Comparison of ENCODE assay signal across 8 mouse cellular contexts in the genomic region with DNA sequence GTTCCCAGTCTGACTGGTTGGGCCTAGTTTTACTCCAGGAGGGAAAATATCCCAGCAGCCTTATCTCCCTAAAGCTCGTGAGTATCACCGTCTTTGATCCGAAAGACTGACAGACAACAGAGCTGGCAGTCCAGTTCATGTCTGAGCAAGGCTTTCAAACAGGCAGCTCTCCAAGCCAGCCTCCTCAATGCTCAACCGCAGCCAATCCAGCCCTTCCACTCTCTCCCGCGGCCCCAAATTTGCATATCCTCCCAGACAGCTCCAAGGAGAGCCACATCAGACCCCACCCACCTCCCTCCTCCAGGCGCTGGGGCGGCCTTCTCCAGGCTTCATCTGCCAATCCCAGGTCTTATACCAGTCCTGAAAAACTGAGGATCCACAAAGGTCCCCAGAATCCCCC. TPM values are rescaled to one million over a fixed set of nuclear protein-coding genes. Genes with fewer than 3 reads are reported as not detected.
A peak's percentile ranks its signal among the peaks of the same experiment; 100 is the strongest.
DNase-seq lines count a peak whose midpoint lies in the region; ATAC-seq and TF ChIP-seq lines count a peak whose summit lies in the region.

No protein-coding gene starts in this region.

- H3K27ac ChIP-seq in forebrain, embryonic 13.5 days = no peak overlapping the region
- peak overlapping the region in 1 of 2 experiments; percentile 35; a peak in 2 of 4 replicates for H3K27ac ChIP-seq in heart, embryonic 14.5 days (replicated peaks in 1 of 2; ENCODE audit: control insufficient read depth in 1 of 2, insufficient read depth in 1 of 2, low read depth in 2 of 2, low read length in 2 of 2)
- H3K27ac ChIP-seq in kidney, embryonic 16.5 days (ENCODE audit: low read length) = peak overlapping the region; percentile 47; the same call in 1 of the 2 replicates
- H3K27ac ChIP-seq in liver, embryonic 11.5 days (ENCODE audit: low read depth, low read length) = no peak overlapping the region

- H3K4me3 ChIP-seq in forebrain, embryonic 13.5 days = no peak overlapping the region
- H3K4me3 ChIP-seq in heart, embryonic 14.5 days (ENCODE audit: control insufficient read depth in 1 of 2, insufficient read depth in 1 of 2, low read depth in 1 of 2, low read length in 2 of 2) = peak overlapping the region; percentile 26 to 30
- H3K4me3 ChIP-seq in kidney, embryonic 16.5 days (ENCODE audit: low read length) = peak overlapping the region; percentile 26
- H3K4me3 ChIP-seq in liver, embryonic 11.5 days (ENCODE audit: low read depth, low read length) = no peak overlapping the region
- no peak overlapping the region for H3K4me3 ChIP-seq in myocyte

- H3K79me2 ChIP-seq in myocyte (ENCODE audit: control insufficient read depth, insufficient read depth) = no peaks in the 10 kb centered on the region

- H3K9ac ChIP-seq in forebrain, embryonic 13.5 days = 0 out of 2 replicates have a peak overlapping the region, but pooled peaks have one; percentile 28
- peak overlapping the region; percentile 64 for H3K9ac ChIP-seq in heart, embryonic 14.5 days (ENCODE audit: low read length)
- H3K9ac ChIP-seq in kidney, embryonic 16.5 days (replicated peaks; ENCODE audit: low read length) = 0 out of 2 replicates have a peak overlapping the region, but pooled peaks have one; percentile 45
- H3K9ac ChIP-seq in liver, embryonic 11.5 days (ENCODE audit: low read depth, low read length) = no peak overlapping the region

- no peak for TF ChIP-seq POLR2A in myocyte (IDR thresholded peaks at IDR 0.05; ENCODE audit: insufficient read length, low read depth)

- H3K36me3 ChIP-seq in forebrain, embryonic 13.5 days (ENCODE audit: poor library complexity, severe bottlenecking) = no peaks in the 10 kb centered on the region
- H3K36me3 ChIP-seq in heart, embryonic 14.5 days (ENCODE audit: control insufficient read depth, insufficient read depth, low read length) = no peaks in the 10 kb centered on the region
- no peaks in the 10 kb centered on the region for H3K36me3 ChIP-seq in kidney, embryonic 16.5 days (ENCODE audit: insufficient read depth, low read length)
- no peaks in the 10 kb centered on the region for H3K36me3 ChIP-seq in liver, embryonic 11.5 days (ENCODE audit: control insufficient read depth, insufficient read depth, low read length)
- no peaks in the 10 kb centered on the region for H3K36me3 ChIP-seq in myocyte (ENCODE audit: control insufficient read depth, insufficient read depth)

- H3K27me3 ChIP-seq in forebrain, embryonic 13.5 days = no peaks in the 10 kb centered on the region
- H3K27me3 ChIP-seq in heart, embryonic 14.5 days (ENCODE audit: control insufficient read depth, insufficient read depth, low read length) = no peaks in the 10 kb centered on the region
- H3K27me3 ChIP-seq in kidney, embryonic 16.5 days (ENCODE audit: insufficient read depth, low read length) = no peaks in the 10 kb centered on the region
- H3K27me3 ChIP-seq in liver, embryonic 11.5 days (replicated peaks; ENCODE audit: control insufficient read depth, insufficient read depth, low read length) = no peaks in the 10 kb centered on the region
- H3K27me3 ChIP-seq in myocyte (ENCODE audit: control insufficient read depth, insufficient read depth, insufficient read length) = no peaks in the 10 kb centered on the region

- no peak overlapping the region for H3ac ChIP-seq in myocyte (ENCODE audit: control insufficient read depth, insufficient read length)

- H3K4me2 ChIP-seq in forebrain, embryonic 13.5 days = peak overlapping the region; percentile 44
- H3K4me2 ChIP-seq in heart, embryonic 14.5 days (ENCODE audit: low read length) = peak overlapping the region; percentile 69
- H3K4me2 ChIP-seq in kidney, embryonic 16.5 days (replicated peaks; ENCODE audit: low read depth, low read length) = peak overlapping the region; percentile 52
- H3K4me2 ChIP-seq in liver, embryonic 11.5 days = peak overlapping the region; percentile 49
- H3K4me2 ChIP-seq in myocyte (ENCODE audit: low read depth) = peak overlapping the region; percentile 71

- H3K4me1 ChIP-seq in forebrain, embryonic 13.5 days = peaks cover 12% of the 10 kb centered on the region
- H3K4me1 ChIP-seq in heart, embryonic 14.5 days (ENCODE audit: control insufficient read depth in 2 of 2, insufficient read depth in 2 of 2, low read length in 2 of 2) = peaks cover 7 to 21% of the 10 kb centered on the region in 2 experiments
- peaks cover 22% of the 10 kb centered on the region for H3K4me1 ChIP-seq in kidney, embryonic 16.5 days (ENCODE audit: insufficient read depth, low read length)
- peaks cover 7% of the 10 kb centered on the region; the same call in 1 of the 2 replicates for H3K4me1 ChIP-seq in liver, embryonic 11.5 days (replicated peaks; ENCODE audit: control insufficient read depth, insufficient read depth, low read length)

- H3K9me3 ChIP-seq in forebrain, embryonic 13.5 days (replicated peaks) = no peaks in the 10 kb centered on the region
- H3K9me3 ChIP-seq in heart, embryonic 14.5 days (ENCODE audit: control insufficient read depth, low read length) = no peaks in the 10 kb centered on the region
- no peaks in the 10 kb centered on the region for H3K9me3 ChIP-seq in kidney, embryonic 16.5 days (ENCODE audit: low read length)
- H3K9me3 ChIP-seq in liver, embryonic 11.5 days (ENCODE audit: control insufficient read depth, low read length) = no peaks in the 10 kb centered on the region

- WGBS in forebrain, embryonic 13.5 days = 1% methylated on average over 8 of the region's 8 CpGs
- 2% methylated on average over 8 of the region's 8 CpGs for WGBS in heart, embryonic 14.5 days
- WGBS in kidney, embryonic 16.5 days = under 1% methylated on average over 8 of the region's 8 CpGs
- 1% methylated on average over 8 of the region's 8 CpGs for WGBS in liver, embryonic 11.5 days

- peak; percentile 70 for DNase-seq in adrenal gland, postnatal 25 days
- DNase-seq in liver, embryonic 11.5 days (ENCODE audit: low spot score) = peak; percentile 71
- peak; percentile 90 for DNase-seq in urinary bladder, postnatal 14 days (ENCODE audit: low spot score)
- DNase-seq in thymus, adult 18-20 months = no peak

- ATAC-seq in forebrain, embryonic 13.5 days = peak; percentile 97
- peak; percentile 74 for ATAC-seq in heart, embryonic 14.5 days (ENCODE audit: insufficient number of reproducible peaks, insufficient read depth, low FRiP score, low read depth)
- ATAC-seq in kidney, embryonic 16.5 days (ENCODE audit: low FRiP score, low TSS enrichment) = peak; percentile 96
- peak; percentile 78 for ATAC-seq in liver, embryonic 11.5 days (replicated peaks; ENCODE audit: low FRiP score)

TF ChIP-seq in myocyte, 11 proteins besides CTCF, POLR2A, EP300 and RAD21:
- TF ChIP-seq TCF3 (IDR thresholded peaks at IDR 0.05; ENCODE audit: insufficient read length, low read depth) (no peak), USF1 (IDR thresholded peaks at IDR 0.05; ENCODE audit: low read depth) (no peak), CEBPB (IDR thresholded peaks at IDR 0.05; ENCODE audit: insufficient read depth, poor library complexity, severe bottlenecking) (no peak), POLR2AphosphoS2 (IDR thresholded peaks at IDR 0.05; ENCODE audit: insufficient read length, low read depth) (no peak), MYOG (IDR thresholded peaks at IDR 0.05; ENCODE audit: control insufficient read depth in 1 of 3, insufficient read depth in 1 of 3, insufficient read length in 2 of 3, low read depth in 2 of 3) (no peak), TCF12 (IDR thresholded peaks at IDR 0.05; ENCODE audit: insufficient read depth, poor library complexity, severe bottlenecking) (no peak), MAX (IDR thresholded peaks at IDR 0.05; ENCODE audit: low read depth) (no peak), REST (IDR thresholded peaks at IDR 0.05; ENCODE audit: insufficient read depth, insufficient read length) (no peak)

RNA-seq across cellular contexts. Expression of a gene that starts 12.7 kb away (rescaled TPM):
- 0.21 and 0.43 TPM in 2 replicates for total RNA-seq in adrenal gland, postnatal 25 days (2021)
- polyA plus RNA-seq in forebrain, embryonic 13.5 days (2015; fragmentation: Nextera tagmentation; extraction: Ambion mirVana) = 0.50 and 0.54 TPM in 2 replicates
- 0.09 and 0.13 TPM in 2 replicates for polyA plus RNA-seq in heart, embryonic 14.5 days (2014; fragmentation: Nextera tagmentation; extraction: Ambion mirVana)
- 0.78 and 1.0 TPM in 2 replicates for polyA plus RNA-seq in kidney, embryonic 16.5 days (2015; fragmentation: Nextera tagmentation; extraction: Ambion mirVana)
- 0.11 and 0.14 TPM in 2 replicates for polyA plus RNA-seq in liver, embryonic 11.5 days (2014; fragmentation: Nextera tagmentation; extraction: Ambion mirVana)
- polyA plus RNA-seq in myocyte (2012; fragmentation: generic; extraction: Trizol) = 0.85 TPM

Comparison
In these comparisons a context has a peak if more than half of its experiments do, and no peak if none do; other contexts are left out.
1. DNase-seq: peak in adrenal gland, postnatal 25 days (single experiment), liver, embryonic 11.5 days (single experiment) and urinary bladder, postnatal 14 days (single experiment); none in thymus, adult 18-20 months (0 of 2).
2. H3K4me3 ChIP-seq: peak in heart, embryonic 14.5 days (2 of 2) and kidney, embryonic 16.5 days (single experiment); none in forebrain, embryonic 13.5 days (single experiment), liver, embryonic 11.5 days (single experiment) and myocyte (single experiment).
3. Peak in every context shown above with its lines, with median percentiles within 50 percentile points of each other: ATAC-seq and H3K4me2 ChIP-seq.